Mouse (Mus musculus) small intestine, adult 10 weeks (tissue): ENCODE data around the gene Gm13871. TPM values are rescaled to one million over a fixed set of nuclear protein-coding genes. Genes with fewer than 3 reads are reported as not detected.

ENCODE experiments used
- polyA plus RNA-seq: library from polyadenylated mRNA; stranded (reverse); fragments of 350-450 nt; fragmentation: Illumina TruSeq; extraction: RNeasy Lipid Tissue Mini Kit (QIAGEN cat#74804); gene quantifications from one replicate; pipeline ENCODE4 v1.2.3, GENCODE M21; 2014; ENCODE audit warnings: low replicate concordance

The Gm13871 gene
- polyA plus RNA-seq, result not detected

GRCm38 (mm10) chr4:73905853-73906252, at the start of gene Gm13871:
Gene Gm13871 (minus strand): TSS chr4:73905953.

GRCm38 (mm10) chr4:73950375-73950896, 44.7 kb upstream of the Gm13871 start, which contains the start of gene 2310002L09Rik:
Gene 2310002L09Rik (minus strand): TSS chr4:73950846.

GRCm38 (mm10) chr4:73920660-73921059, 14.9 kb upstream of the Gm13871 start, which contains the start of gene Gm11756:
Gene Gm11756 (minus strand): TSS chr4:73920760.

GRCm38 (mm10) chr4:73891012-73891411, 14.7 kb downstream of the Gm13871 start, which contains the start of gene Gm11757:
Gene Gm11757 (minus strand): TSS chr4:73891112.

GRCm38 (mm10) chr4:73876166-73876565, 29.6 kb downstream of the Gm13871 start, which contains the start of gene Gm11758:
Gene Gm11758 (minus strand): TSS chr4:73876266.

Other genes with a start within 250 kb of the Gm13871 start
- gene Gm11239, start 237.6 kb downstream of the Gm13871 start, polyA plus RNA-seq, result not detected
- not detected for gene Gm428, start 222.4 kb downstream of the Gm13871 start, polyA plus RNA-seq
- gene Rasef, start 115.0 kb downstream of the Gm13871 start, polyA plus RNA-seq, result 26.7 TPM
- not detected for gene Gm11758, start 29.7 kb downstream of the Gm13871 start, polyA plus RNA-seq
- not detected for gene Gm11757, start 14.8 kb downstream of the Gm13871 start, polyA plus RNA-seq
- not detected for gene Gm11756, start 14.8 kb upstream of the Gm13871 start, polyA plus RNA-seq
- not detected for gene 2310002L09Rik, start 44.9 kb upstream of the Gm13871 start, polyA plus RNA-seq
- 3.6 TPM for gene Frmd3, start 107.5 kb upstream of the Gm13871 start, polyA plus RNA-seq